Mouse (Mus musculus) embryo, embryonic 10.5 days (tissue): ENCODE data around the gene Lgals3bp.

Experiments
- DNase-seq: peaks from one replicate; pipeline ENCODE4 v3.0.0-alpha.2; 2015; ENCODE audit warnings: low spot score

Lgals3bp gene

DNA sequence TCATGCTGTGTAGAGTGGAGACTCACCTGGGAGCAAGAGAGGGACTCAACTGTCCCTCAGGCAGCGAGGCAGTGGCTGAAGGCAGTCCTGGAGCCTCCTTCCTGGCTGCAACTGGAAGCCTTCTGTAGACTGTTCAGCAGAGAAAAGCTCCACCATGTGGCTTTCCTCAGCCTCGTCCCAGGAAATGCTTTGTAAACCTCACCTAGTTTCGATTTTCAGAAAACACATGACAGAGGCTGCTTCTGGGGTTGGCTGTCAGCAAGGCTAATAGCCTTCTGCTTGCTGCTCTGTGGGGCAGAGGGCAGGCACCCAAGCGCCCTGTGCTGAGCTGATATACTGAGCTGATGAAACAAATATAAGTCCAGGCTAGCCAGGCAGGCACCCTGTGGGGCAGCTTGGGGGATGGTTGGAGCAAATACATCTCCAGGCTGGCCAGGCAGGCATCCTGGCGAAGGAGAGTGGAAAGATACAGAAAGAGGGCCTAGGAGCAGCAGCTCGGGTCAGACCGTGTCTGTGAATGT is at the start of gene Lgals3bp:
Lgals3bp (minus strand) TSS at position 333 of the 521 bp plus-strand sequence.
- DNase-seq: peak; percentile 32

DNA sequence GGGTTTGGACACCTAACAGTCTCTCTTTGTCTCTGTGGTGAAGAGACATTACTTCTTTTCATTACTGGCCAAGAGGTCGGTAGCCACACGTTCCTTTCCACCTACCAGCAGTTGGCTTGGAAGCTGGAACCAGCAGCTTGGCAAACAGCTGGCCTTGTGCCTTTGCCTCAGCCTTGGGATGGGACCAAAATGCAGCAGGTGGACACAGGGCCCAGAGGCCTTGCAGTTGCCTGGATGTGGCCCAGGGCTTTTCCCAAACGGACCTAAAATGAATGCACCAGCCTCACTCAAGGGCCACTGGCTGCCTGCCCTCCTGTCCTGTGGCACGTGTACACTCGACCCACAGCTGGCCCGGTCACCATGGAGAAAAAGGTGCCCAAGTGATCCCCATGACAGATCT is 49.3 kb upstream of the Lgals3bp start:
- no peak for DNase-seq

DNA sequence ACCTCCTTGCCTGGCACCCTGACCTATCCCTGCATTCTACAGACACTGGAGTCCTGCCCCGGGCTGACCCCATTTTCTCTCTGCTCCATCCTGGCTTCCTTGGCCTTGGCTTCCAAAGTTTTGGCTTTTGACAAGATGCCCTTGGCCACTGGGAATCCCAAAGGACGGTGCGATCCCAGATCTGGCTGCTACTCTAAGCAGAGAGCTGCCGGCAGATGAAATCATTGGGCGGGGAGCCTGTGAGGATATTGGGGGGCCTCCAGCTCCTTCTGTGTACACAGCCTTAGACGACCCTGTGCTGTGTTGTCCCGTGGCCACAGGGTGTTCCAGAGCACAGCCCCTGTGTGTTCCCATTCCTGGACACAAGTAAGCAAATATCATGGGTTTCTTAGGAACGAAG is 46.5 kb upstream of the Lgals3bp start:
- no peak for DNase-seq

DNA sequence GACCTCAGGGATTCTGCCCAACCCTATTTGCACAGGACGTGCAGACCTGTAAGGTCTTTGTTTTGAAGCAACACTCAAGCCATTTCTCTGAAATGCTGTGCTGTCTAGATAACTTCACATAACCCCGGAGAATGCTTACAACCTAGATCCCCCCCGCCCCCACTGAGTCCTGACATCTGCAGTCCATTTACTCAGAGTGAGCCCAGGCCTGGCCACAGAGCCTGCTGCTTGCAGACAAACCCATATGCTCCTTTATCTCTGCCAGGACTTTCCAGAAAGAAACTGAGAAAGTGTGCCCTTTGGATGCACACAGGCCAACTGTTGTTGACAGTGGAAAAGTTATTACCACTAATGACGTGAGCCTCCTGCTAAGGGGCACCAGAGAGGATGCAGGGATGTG is 45.5 kb upstream of the Lgals3bp start:
- DNase-seq: peak; percentile 51

DNA sequence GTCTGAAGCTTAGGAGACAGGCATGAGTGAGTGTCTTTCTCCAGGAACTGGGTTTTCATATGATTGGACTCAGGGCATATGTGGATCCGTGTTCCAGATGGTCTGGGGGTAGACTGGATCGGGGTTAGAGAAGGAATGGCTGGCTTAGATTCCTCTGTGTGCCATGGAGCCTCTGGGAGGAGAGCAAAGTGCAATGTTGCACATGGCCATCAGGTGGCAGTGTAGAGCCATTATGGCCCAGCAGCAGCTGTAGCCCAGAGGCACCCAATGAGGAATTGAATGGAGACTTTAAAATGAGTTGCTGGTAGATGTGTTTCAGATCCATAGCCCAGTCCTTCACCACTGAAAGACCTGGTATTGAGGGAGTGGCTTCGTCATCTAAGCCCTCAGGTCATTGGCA is 44.0 kb upstream of the Lgals3bp start:
- DNase-seq: peak; percentile 91

DNA sequence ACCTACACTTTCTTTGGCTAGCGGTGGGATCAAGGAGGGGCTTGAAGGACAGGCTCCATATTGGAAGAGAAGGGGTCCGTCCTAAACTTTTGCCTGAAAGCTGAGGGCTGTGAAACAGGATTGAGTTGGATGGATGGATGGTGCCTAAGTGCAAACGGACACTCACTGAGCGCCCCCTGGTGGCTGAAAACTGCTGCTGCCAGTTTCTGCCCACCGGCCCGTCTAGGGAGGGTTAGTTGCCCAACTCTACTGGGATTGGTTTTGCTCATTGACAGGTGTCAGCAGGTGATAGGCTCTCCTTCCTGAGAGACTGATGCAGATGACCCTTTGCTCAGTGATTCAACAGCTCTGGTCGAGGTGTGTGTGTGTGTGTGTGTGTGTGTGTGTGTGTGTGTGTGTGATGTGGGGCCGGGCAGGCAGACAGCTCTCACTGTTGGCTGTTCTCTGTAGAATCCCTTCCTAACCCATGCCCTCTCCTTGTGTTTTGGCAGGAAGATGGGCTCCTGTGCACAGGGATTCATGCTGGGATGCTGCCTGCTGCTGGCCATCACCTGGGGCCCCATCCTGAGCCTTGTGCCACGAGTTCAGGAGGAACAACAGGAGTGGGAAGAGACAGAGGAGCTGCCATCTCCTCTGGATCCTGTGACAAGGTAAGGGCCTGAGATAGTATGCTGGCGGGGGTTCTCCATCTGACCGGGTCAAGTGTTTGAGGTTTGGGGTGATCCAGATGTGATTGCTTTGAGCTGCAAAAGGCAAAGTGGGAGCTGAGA is 41.5 kb upstream of the Lgals3bp start:
- DNase-seq: peak; percentile 87

DNA sequence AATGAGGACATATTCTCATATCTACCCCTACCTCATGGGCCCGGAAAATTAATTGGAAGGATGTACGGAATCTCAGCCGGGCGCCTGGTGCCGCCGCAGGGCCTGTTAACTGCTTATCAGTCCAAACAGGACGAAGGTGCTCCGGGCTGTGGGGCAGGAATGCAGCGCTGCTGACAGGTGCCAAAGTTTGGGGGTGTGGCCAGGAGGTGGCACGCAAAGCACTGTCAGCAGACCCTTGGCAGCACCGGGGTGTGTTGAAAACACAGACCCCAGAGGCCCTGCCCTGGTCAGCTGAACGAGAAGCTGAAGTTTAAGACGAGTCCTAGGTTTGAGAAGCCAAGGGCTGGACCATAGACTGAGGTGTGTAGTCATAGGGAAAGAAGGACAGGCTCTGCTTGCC is 40.8 kb upstream of the Lgals3bp start:
- DNase-seq: no peak

DNA sequence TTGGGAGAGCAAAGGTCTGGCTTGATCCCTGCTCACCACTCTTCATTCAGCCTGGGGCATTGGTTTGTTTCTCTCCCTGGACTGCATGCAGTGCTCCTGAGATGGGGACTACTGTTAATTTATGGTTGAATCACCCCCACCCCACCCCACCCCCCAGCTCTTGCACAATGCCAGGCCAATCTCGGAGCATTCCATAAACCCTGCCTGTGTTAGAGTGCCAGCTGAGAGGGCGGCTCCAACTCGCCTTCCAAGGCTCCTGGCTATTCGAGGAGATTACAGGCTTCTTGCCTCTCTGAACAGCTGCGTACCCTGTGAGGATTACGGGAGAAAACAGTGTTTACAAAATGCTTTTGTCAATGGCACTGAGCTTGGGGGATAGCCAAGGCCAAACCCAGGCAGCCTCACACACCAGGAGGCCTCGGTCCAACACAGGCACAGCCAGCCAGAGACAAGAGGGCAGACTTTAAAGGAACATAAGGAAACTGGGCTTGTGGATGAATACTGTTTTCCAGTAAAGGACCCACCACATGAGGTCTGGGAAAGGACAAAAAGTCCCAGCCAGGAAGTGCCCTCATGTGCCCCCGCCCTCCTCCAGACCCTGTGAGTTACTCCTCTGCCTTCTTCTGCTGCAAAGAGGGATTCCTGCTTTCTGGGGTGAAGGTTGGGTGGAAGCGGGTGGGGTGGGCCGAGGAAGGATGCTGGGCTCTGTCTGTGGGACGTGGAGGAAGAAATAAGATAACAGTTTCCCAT is 36.9 kb upstream of the Lgals3bp start:
- DNase-seq: no peak

DNA sequence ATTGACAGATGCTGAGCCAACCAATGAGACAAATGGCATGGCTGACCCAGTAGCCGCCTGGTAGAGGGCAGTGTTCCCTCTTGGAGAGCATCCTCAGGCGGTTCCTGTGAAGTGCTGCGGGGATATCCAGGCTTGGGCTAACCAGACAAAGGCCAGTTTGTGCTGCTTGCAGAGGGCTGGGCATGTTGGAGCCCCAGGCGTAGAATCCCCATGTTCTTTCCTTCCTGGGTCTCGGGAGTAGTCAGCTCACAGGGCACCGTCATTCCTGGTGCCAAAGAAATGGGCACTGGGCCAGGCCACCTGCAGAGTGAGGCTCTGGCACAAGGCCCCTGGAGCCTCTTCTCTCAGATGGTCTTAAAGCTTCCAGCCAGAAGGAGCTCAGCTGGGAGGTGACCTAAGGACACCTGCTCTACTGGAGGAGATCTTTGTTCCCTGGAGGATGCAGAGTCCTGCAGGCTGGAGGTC is 34.6 kb upstream of the Lgals3bp start:
- DNase-seq: no peak

DNA sequence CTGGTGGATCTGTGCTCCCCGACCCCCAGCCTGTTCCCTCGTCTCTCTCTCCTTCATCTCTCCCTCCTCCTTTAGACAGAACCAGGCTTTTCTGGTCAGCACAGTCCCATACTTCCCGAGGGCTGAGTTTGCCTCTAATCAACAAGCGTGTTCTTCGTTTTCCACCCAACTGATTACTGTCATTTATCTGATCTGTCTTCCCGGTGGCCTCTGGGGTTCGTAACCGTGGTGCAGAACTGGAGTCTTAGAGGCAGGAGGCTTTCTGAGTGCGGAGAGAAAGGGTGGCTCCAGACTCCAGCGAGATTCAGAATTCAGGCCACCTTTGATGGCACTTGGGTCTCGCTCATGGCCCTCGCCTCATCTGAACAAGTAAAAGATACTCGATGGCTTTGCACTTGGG is 32.2 kb upstream of the Lgals3bp start:
- no peak for DNase-seq

DNA sequence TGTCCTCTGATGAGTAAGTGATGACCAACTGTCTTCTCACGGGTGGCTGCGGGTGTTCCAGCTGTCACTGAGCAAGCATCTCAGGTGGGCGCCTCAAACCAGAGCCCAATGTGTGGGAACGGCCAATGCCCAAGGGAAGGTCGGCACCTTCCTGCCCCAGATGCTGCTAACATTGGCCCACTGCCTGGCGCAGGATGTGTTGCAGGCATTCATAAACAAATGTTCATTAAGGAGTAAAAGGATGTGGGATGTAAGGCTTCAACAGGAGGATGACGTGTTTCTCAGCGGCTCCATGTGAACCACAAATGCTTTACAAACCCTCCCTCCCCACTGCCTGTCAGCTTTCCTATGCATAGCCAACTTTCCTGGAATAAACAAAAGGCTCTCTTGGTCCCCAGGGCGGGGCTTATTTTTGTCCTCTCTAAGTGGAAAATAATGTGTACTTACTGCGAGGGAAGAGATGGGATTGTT is 31.5 kb upstream of the Lgals3bp start:
- no peak for DNase-seq

DNA sequence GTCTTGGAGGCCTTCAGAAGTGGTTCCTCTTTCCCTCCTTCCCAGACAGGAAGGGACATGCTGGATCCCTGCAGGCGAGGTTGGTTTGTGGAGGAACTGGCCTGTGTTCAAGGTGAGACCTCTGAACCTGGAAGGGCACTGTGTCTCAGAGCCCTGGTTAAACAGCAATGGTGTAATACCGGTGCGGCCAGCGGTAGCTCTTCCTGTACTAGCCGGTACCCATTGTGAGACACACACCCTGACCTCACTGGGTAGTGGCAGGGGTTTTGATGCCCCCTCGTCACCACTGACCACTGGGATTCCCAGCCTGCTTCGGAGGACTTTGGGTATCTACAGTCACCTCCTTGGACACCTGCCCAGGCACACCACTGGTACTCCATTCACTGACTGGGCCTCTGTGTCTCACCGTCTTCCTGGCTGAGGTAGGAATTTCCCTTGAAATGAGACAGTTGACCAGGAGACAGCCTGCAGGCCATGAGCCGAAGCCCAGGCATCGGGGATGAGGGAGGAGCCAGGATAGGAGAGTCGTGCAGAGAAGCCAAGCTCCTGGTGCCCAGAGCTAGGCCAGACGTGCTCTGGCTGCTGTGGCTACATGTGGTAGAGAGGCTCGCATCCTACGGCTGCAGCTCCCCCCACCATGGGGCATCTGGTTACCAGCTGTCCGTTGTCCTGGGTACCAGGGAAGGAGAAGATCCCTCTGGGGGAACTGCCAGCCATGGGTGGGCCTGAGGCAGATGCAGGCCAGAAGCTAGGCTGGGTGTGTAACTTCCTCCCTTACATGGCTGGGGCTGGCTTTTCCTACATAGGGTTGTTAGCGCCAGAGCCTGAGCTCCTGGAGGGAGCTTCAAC is 29.4 kb upstream of the Lgals3bp start:
- no peak for DNase-seq

DNA sequence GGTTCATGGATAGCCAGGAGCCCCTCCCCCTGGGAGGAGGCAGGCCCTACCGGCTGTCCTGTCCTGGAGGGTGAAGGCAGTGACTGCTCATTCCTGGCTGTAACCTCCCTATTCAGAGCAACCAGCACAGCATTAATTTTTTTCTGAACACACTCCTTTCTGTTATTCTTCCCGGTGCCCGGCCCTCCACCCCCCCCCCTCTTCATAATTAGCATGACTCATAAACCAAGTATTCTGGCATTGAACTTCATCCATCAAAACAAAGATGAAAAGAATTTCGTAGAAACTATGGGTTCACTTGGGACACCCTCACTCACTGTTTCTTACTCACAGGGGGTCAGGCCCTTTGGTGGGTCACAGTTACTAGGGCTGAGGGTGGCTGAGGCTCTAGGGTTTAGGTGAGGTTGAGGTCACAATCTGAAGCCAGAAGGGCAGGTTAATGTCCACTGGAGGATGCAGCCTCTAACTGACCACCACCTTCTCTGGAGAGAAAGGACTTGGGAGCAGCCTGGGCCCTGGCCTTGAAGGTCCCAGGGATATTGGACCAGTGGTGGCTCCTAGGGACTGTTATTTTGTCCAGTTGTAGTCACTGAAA is 28.5 kb upstream of the Lgals3bp start:
- no peak for DNase-seq

DNA sequence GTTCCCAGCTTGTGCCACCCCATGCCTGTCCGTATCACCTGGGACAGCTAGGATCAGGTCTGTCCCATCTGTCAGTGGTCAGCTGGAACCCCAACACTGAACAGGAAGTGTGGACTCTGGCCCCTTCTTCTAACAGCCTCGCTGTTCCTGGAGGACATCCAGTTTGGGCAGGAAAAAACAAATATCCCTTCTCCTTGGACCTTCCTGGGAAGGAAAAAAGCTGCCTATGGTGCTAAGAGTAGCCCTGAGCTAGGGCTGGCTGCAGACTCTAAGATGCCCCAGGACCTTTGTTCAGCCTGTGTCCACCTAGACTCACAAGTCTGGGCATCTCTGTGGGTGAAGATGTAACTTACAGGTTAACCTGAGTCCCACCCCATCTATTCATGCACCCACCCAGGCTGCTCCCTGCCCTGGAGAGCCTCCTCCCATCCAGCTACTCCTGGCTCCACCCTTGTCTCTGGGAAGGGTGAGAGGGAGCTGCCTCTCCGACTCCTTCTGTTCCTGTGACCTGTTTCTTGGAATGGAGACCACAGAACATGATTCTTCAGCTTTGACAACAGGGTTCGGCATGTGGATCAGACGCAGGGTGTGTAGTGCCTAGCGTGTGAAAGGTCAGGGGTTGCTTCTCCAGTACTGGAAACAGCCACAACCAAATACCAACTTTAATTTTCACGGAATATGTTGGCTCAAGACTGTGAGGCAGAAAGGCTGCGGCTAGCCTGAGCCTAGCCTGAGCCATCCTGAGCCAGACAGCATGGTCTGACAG is 27.2 kb upstream of the Lgals3bp start:
- DNase-seq: no peak

DNA sequence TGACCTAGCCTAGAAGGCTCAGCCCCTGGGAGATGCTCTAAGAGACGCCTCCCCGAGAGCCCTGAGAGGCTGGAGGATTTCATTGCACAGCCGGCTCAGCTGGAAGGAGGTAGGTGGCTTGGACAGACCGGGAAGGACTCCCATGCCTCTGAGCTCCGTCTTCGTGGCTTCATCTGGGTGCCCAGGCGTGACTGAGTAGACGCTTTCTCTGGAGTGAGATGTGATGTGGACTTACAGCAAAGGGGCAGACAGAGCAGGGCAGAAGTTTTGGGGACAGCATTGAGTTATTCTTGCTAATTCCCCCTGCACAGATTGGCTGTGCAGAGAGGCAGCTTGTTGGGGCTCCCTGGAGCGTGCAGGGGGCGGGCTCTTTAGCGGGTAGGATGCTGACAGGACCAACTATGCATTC is 26.6 kb upstream of the Lgals3bp start:
- peak; percentile 42 for DNase-seq

DNA sequence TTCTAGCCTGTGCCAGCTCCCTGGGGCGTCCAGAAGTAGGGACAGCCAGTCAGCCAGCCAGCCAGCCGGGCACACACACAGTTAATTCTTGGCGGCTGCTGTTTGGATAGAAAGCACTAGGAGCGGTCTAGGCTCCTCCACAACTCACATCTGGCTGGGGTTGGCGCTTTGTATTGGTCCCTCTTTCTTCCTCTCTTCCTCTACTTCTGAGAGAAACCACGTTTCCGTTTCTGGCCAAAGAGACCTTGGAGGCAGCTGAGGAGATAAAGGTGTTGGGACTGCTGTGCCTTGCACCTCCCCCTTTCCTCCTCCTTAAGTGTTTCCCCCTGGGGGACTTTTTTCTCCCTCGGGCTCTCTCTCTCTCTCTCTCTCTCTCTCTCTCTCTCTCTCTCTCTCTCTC is 26.1 kb upstream of the Lgals3bp start, which contains the start of gene C1qtnf1:
C1qtnf1 (plus strand) TSS at position 218 of the 400 bp plus-strand sequence.
- DNase-seq: peak; percentile 54

DNA sequence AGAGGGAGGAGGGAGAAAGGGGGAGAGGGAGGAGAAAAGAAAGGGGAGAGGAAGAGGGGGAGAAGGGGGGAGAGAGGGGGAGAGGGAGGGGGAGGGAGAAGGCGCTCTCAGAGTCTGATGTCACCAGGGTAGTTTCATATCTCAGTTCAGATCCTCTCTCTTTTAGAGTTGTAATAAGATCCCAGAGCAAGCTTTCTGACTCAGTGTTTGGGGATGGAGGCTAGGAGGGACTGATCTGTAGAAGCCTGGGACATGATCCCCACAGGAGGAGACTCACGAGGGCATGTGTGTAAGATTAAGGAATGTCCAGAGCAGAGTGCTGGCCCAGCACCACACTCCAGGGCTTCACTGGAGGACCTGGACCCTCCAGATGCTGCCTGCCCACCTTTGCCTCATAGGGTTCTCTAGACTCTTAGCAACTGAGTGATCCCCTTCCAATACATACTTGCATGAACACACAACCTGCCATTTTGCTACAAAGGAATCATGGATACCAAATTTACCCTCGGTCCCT is 25.4 kb upstream of the Lgals3bp start:
- no peak for DNase-seq

DNA sequence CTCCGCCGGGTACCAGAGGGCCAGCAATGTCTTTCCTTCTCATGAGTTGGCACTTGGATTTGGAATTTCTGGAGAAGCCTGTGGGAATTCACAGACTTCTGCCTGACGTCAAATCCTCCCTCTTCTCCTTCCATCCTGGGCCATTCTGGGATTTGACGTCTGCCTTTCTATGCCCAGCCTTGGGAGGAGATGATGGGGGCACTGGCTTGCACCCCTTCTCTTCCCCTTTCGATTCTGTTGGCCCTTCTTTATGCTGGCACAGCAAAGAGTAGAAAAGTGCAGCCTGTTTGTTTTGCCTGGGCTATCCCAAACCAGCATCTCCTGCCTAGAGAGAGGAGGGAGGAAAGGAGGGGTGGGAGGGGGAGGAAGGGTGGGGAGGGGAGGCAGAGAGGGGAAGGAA is 24.9 kb upstream of the Lgals3bp start:
- DNase-seq: no peak

DNA sequence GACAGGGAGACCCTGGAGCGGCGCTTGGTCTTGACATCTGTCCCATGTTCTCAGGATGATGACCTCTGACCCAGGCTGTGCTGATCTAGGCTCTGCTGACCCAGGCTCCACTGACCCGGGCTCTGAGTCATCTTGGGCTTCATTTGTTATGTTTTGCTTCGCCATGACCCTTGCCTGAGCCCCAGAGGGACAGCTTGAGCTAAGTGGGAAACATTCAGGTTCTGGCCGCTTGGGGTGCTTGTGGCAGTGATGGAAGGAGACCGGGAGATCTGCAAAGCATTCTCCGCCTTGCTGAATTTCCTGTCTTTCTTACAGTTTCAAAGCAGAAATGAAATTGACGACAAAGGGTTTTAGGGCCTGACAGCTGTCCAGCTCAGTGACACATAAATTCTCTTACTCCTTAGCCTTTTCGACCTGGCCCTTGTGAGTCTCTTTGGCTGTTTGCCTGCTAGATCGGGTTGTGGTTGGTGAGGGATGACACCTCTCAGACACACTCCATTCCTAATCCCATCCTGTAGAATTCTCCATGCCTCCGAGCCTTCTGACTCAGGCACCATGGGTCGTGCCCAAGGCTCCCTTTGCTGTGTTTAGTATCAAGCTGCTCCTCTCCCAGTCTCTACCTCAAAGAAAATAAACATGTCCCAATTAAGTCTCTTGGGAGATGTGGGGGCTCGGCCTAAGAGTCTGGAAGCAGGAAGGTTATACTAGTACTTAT is 22.9 kb upstream of the Lgals3bp start:
- DNase-seq: no peak
